Mouse (Mus musculus): ENCODE results near the gene Cpm. TPM values are rescaled to one million over a fixed set of nuclear protein-coding genes. Genes with fewer than 3 reads are reported as not detected.

Gene Cpm
- polyA plus RNA-seq, 1 experiment: 6.6 TPM

GRCm38 (mm10) chr10:117646482-117647157 lies 17.3 kb downstream of the Cpm start:
- TF ChIP-seq POLR2A (IDR thresholded peaks at IDR 0.05; ENCODE audit: extremely low read depth, insufficient read depth, low read length) (no peak), CTCF (IDR thresholded peaks at IDR 0.05; ENCODE audit: extremely low read depth, insufficient read depth, low read length) (no peak)

GRCm38 (mm10) chr10:117647158-117647505 lies 17.8 kb downstream of the Cpm start:
- TF ChIP-seq POLR2A (IDR thresholded peaks at IDR 0.05; ENCODE audit: extremely low read depth, insufficient read depth, low read length) (no peak), CTCF (IDR thresholded peaks at IDR 0.05; ENCODE audit: extremely low read depth, insufficient read depth, low read length) (no peak)
- Histone ChIP-seq H3K27ac (ENCODE audit: insufficient read depth, low read length) (no peak overlapping the region), H3K4me3 (ENCODE audit: insufficient read depth, low read length) (no peak overlapping the region), H3K4me1 (ENCODE audit: control insufficient read depth, insufficient read depth, low read length) (no peaks in the 10 kb centered on the region; the same call in 1 of the 2 replicates)

More at GRCm38 (mm10) chr10:117646482-117647157, 17.3 kb downstream of the Cpm start:
- Histone ChIP-seq H3K4me1 (ENCODE audit: control insufficient read depth, insufficient read depth, low read length) (no peaks in the 10 kb centered on the region), H3K4me3 (ENCODE audit: insufficient read depth, low read length) (no peak overlapping the region), H3K27ac (ENCODE audit: insufficient read depth, low read length) (no peak overlapping the region)

GRCm38 (mm10) chr10:117647964-117648472 lies 18.7 kb downstream of the Cpm start:
- Histone ChIP-seq H3K4me3 (ENCODE audit: insufficient read depth, low read length) (no peak overlapping the region), H3K4me1 (ENCODE audit: control insufficient read depth, insufficient read depth, low read length) (no peaks in the 10 kb centered on the region; the same call in 1 of the 2 replicates), H3K27ac (ENCODE audit: insufficient read depth, low read length) (no peak overlapping the region)
- TF ChIP-seq POLR2A (IDR thresholded peaks at IDR 0.05; ENCODE audit: extremely low read depth, insufficient read depth, low read length) (no peak), CTCF (IDR thresholded peaks at IDR 0.05; ENCODE audit: extremely low read depth, insufficient read depth, low read length) (no peak)

- TF ChIP-seq POLR2A (IDR thresholded peaks at IDR 0.05; ENCODE audit: extremely low read depth, insufficient read depth, low read length) (no peak), CTCF (IDR thresholded peaks at IDR 0.05; ENCODE audit: extremely low read depth, insufficient read depth, low read length) (no peak)
- no peak overlapping the region for H3K4me3 ChIP-seq (ENCODE audit: insufficient read depth, low read length)
- H3K4me1 ChIP-seq (ENCODE audit: control insufficient read depth, insufficient read depth, low read length): no peaks in the 10 kb centered on the region; the same call in 1 of the 2 replicates
- H3K27ac ChIP-seq (ENCODE audit: insufficient read depth, low read length): no peak overlapping the region
Observed at GRCm38 (mm10) chr10:117648643-117649042, 19.3 kb downstream of the Cpm start.

- TF ChIP-seq CTCF (IDR thresholded peaks at IDR 0.05; ENCODE audit: extremely low read depth, insufficient read depth, low read length) (no peak), POLR2A (IDR thresholded peaks at IDR 0.05; ENCODE audit: extremely low read depth, insufficient read depth, low read length) (no peak)
- H3K27ac ChIP-seq (ENCODE audit: insufficient read depth, low read length): no peak overlapping the region
- no peaks in the 10 kb centered on the region; the same call in 1 of the 2 replicates for H3K4me1 ChIP-seq (ENCODE audit: control insufficient read depth, insufficient read depth, low read length)
- no peak overlapping the region for H3K4me3 ChIP-seq (ENCODE audit: insufficient read depth, low read length)
Observed at GRCm38 (mm10) chr10:117649292-117650041, 20.2 kb downstream of the Cpm start.

GRCm38 (mm10) chr10:117650042-117650655 lies 20.8 kb downstream of the Cpm start:
- H3K4me1 ChIP-seq (ENCODE audit: control insufficient read depth, insufficient read depth, low read length): no peaks in the 10 kb centered on the region; the same call in 1 of the 2 replicates
- no peak overlapping the region for H3K4me3 ChIP-seq (ENCODE audit: insufficient read depth, low read length)
- TF ChIP-seq CTCF (IDR thresholded peaks at IDR 0.05; ENCODE audit: extremely low read depth, insufficient read depth, low read length) (no peak), POLR2A (IDR thresholded peaks at IDR 0.05; ENCODE audit: extremely low read depth, insufficient read depth, low read length) (no peak)
- no peak overlapping the region for H3K27ac ChIP-seq (ENCODE audit: insufficient read depth, low read length)

- H3K4me1 ChIP-seq (ENCODE audit: control insufficient read depth, insufficient read depth, low read length): no peaks in the 10 kb centered on the region; the same call in 1 of the 2 replicates
- no peak overlapping the region for H3K27ac ChIP-seq (ENCODE audit: insufficient read depth, low read length)
- H3K4me3 ChIP-seq (ENCODE audit: insufficient read depth, low read length): no peak overlapping the region
- TF ChIP-seq CTCF (IDR thresholded peaks at IDR 0.05; ENCODE audit: extremely low read depth, insufficient read depth, low read length) (no peak), POLR2A (IDR thresholded peaks at IDR 0.05; ENCODE audit: extremely low read depth, insufficient read depth, low read length) (no peak)
Observed at GRCm38 (mm10) chr10:117650725-117651124, 21.4 kb downstream of the Cpm start.

GRCm38 (mm10) chr10:117651587-117652377 lies 22.5 kb downstream of the Cpm start:
- Histone ChIP-seq H3K27ac (ENCODE audit: insufficient read depth, low read length) (no peak overlapping the region), H3K4me3 (ENCODE audit: insufficient read depth, low read length) (no peak overlapping the region), H3K4me1 (ENCODE audit: control insufficient read depth, insufficient read depth, low read length) (no peaks in the 10 kb centered on the region; the same call in 1 of the 2 replicates)
- TF ChIP-seq CTCF (IDR thresholded peaks at IDR 0.05; ENCODE audit: extremely low read depth, insufficient read depth, low read length) (no peak), POLR2A (IDR thresholded peaks at IDR 0.05; ENCODE audit: extremely low read depth, insufficient read depth, low read length) (no peak)

- H3K27ac ChIP-seq (ENCODE audit: insufficient read depth, low read length): no peak overlapping the region
- H3K4me3 ChIP-seq (ENCODE audit: insufficient read depth, low read length): no peak overlapping the region
- H3K4me1 ChIP-seq (ENCODE audit: control insufficient read depth, insufficient read depth, low read length): no peaks in the 10 kb centered on the region; the same call in 1 of the 2 replicates
- TF ChIP-seq CTCF (IDR thresholded peaks at IDR 0.05; ENCODE audit: extremely low read depth, insufficient read depth, low read length): no peak
- no peak for TF ChIP-seq POLR2A (IDR thresholded peaks at IDR 0.05; ENCODE audit: extremely low read depth, insufficient read depth, low read length)
Observed at GRCm38 (mm10) chr10:117652378-117652774, 23.1 kb downstream of the Cpm start.
